Mouse (Mus musculus) olfactory bulb, adult 2 months (tissue): ENCODE measurements around the gene Pde10a.

ENCODE experiments used
- CTCF ChIP-seq: fragments of 200-500 bp; IDR thresholded peaks from 2 replicates; pipeline ENCODE4 v1.5.1; 2012; ENCODE audit warnings: low read depth, mild to moderate bottlenecking, low read length, moderate library complexity; ENCODE audit not compliant: insufficient read depth
- POLR2A ChIP-seq: fragments of 200-500 bp; IDR thresholded peaks from 2 replicates; pipeline ENCODE4 v1.6.1; 2012; ENCODE audit warnings: mild to moderate bottlenecking, low read depth, low read length, moderate library complexity; ENCODE audit not compliant: insufficient read depth

DNA sequence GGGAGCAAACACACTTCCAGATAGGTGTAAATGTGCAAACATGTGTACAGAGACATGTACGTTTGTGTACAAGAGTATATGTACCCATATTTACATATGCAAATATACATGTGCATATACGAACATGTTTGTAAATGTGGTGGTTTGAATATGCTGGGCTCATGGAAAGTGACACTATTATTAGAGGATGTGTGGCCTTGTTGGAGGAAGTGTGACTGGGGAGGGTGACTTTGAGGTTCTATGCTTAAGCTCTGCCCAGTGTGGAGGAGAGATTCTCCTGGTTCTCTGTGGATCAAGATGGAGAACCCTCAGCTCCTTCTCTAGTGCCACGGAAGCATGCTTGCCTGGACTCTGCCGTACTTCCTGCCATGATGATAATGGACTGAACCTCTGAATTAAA, 261.3 kb downstream of the Pde10a start:
- TF ChIP-seq CTCF: no peak
- TF ChIP-seq POLR2A: no peak
